Mouse (Mus musculus) stomach, postnatal 0 days (tissue): ENCODE data around the gene Atp6v1g3.

ENCODE experiments used
- CTCF ChIP-seq: IDR thresholded peaks from 2 replicates; pipeline ENCODE4 v1.5.1; 2016; ENCODE audit warnings: antibody characterized with exemption, low read depth, mild to moderate bottlenecking, moderate library complexity
- EP300 ChIP-seq: optimal IDR thresholded peaks from 2 replicates; pipeline ENCODE3; 2016; ENCODE audit warnings: antibody characterized with exemption

DNA sequence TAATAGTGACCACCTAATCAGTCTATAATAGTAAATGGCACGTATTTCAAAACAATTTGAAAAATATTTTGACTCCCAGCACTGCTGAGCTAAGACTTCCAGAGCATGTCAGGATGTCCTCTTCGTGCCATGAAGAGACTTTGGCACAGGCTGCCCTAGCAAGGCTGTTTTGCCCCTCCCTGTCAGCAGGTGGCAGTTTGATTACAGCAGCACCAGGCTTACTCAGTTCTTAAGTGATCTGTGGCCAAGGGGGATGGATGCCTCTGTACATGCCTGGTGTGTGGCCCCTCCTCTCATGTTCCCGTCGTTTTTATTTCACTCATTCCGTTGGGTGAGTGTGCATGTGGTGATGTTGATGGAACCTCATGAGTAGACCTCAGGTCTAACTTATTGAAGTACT lies 2.3 kb downstream of the Atp6v1g3 start:
- TF ChIP-seq CTCF (peak; percentile 52), EP300 (no peak)
